Mouse (Mus musculus) C2C12 (cell line): ENCODE measurements around the gene Dnajc3.

ENCODE experiments used
- CTCF ChIP-seq: IDR thresholded peaks from one replicate; pipeline ENCODE4 v1.5.1; 2011; ENCODE audit not compliant: control insufficient read depth, insufficient read depth, insufficient read length
- MAX ChIP-seq: IDR thresholded peaks from one replicate; pipeline ENCODE4 v1.6.1; 2011; ENCODE audit warnings: mild to moderate bottlenecking, control low read depth
- MYOD1 ChIP-seq: IDR thresholded peaks from one replicate; pipeline ENCODE4 v1.6.1; 2011; ENCODE audit warnings: low read depth; ENCODE audit not compliant: control insufficient read depth, insufficient read length
- USF1 ChIP-seq: IDR thresholded peaks from one replicate; pipeline ENCODE4 v1.6.1; 2011; ENCODE audit warnings: low read depth, mild to moderate bottlenecking, control low read depth, moderate library complexity

DNA sequence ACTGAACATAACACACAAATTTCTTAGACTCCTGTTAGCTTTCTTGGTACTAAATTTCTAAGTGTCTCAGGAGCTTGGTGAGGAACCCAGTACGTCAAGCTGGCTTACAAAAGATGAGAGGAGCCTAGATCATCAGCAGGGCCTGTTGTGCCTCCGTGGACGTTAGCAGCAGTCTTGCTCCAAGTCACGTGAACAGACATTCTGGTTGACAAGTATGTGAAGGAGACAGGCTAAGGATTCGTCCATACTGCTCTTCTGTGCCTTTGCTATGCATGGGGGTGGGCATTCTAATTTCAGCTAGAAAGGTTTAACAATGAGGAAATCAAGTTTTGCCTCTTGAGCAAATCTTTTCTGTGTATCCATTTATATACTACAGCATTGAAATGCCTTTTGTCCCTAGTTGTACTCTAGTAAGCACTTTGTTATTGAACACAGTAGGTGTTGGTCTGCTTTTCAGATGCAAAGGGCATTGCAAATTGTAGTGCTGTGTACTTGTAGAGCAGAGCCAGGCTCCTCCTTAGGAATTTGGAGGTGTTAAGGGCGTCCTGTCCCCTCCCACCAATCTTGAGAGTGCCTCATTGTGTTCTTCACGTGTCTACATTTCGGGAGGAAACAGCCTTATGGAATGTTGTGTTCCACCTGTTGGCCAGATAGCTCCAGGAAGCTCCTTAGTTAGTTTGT lies 39.5 kb downstream of the Dnajc3 start:
- no peak for TF ChIP-seq CTCF
- no peak for TF ChIP-seq MYOD1
- TF ChIP-seq MAX = no peak
- TF ChIP-seq USF1 = no peak
